Mouse (Mus musculus) spleen, postnatal 4 days (tissue): ENCODE measurements around the gene Scn10a.

Experiments
- DNase-seq, 2 experiments: peaks; one replicate each; pipeline ENCODE4 v3.0.0; 2022; ENCODE audit warnings: low spot score in 2 of 2

Scn10a gene

DNA sequence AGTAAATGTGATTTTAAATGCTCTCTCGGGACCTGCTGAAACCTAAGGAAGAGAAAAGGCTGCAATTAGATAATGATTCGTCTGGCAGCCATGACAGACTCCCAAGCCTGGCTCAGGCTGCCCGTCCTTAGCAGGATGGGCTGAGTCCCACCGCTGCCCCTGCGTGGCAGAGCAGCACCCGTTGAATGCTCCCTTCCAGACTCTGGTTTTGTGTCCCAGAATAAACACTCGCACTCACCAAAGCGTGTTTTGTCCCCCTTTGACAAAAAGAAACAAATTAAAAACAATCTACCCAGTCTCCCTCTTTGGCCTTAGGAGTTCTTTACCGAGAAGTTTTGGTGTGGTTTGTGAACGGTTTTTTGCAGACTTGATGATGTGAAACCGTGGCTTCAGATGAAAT is at the start of gene Scn10a:
Scn10a (minus strand) TSS at position 101 of the 400 bp plus-strand sequence.
- no peak for DNase-seq

DNA sequence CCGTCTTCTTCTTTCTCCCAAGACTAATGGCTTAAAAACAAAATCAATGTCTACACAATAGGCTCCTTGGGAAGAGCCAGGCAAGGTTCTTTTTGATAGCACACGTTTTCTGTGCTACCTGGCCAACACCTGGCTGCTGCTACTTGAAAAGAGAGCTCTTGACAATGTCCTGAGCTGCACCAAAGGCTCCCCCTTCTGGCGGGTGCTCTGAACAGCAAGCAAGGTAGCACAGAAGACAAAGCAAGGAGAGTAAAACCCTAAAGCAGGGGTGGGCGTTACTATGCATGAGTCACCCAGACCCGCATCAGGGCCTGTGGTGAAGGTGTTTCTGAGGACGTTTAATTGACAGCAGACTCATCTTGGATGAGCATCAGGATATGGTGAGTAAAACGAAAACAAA is 49.5 kb upstream of the Scn10a start:
- DNase-seq, result no peak

DNA sequence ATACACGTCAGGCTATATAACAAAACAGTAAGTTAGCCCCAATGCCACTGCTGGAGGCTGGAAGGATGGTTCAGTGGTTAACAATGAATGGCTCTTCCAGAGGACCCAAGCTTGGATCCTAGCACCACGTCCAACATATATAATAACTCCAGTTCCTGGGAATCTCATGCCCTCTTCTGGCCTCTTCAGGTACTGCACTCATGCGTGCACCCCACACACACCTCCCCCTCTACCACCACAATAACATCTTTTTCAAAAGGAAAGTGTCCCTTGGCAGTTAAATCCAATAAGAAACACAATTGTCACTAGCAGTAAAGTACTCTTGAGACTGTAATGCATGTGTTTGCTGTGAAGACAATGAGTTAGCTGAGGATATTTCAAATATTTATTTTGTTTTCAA is 41.1 kb upstream of the Scn10a start:
- DNase-seq, result no peak

DNA sequence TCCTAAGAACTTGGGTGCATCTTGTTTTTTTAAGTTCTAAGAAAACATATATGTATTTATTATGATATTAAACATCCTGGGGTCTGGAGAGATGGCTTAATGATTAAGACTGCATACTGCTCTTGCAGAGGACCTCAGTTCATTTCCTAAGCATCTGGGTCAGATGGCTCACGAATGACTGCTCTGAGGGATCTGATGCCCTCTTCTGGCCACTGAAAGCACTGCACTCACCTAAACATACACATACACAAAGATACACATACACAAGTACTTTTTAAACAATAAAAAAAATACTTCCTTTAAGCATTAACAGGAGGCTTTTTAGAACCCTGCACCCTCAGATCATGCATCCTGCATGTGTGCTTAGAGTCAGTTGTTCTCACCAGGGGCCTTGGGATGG is 40.3 kb upstream of the Scn10a start:
- no peak for DNase-seq

DNA sequence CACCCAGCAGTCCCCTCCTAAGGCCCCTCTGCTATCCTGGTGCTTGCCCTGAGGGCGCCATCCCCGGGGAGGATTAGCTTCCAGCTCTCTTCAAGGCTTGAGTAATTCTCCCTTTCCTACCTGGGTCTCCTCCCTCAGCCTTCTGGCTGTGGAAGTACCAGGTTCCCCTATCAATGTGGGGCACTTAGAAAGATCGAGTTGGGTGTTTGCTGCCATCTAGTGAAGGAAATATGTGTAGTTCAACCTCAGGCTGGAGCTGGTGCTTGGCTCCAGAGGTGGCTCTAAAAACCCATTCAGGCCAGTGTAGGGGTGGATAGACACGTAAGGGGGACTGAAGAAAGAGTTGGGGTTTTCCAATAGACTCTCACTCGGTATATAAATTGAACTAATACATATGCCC is 32.4 kb upstream of the Scn10a start:
- DNase-seq, result no peak

DNA sequence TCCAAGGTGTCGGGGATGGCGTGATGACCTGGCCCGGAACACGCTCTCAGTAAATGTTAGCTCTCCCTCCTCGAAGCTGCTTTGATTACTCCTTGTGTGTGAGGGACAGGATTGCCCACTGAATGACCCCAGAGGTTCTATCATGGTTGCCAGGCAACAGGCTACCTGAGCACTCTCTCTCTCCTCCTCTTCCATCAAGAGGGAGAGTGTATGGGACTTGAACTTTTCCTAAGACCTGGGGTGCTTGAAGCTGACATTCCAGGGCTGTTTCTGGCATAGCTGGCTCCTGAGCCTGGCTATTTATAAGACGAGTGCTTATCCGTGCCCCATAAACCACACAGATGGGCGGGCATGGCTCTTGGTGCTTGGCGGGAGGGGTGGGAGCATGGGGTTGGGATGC is 30.0 kb upstream of the Scn10a start:
- DNase-seq, result no peak

DNA sequence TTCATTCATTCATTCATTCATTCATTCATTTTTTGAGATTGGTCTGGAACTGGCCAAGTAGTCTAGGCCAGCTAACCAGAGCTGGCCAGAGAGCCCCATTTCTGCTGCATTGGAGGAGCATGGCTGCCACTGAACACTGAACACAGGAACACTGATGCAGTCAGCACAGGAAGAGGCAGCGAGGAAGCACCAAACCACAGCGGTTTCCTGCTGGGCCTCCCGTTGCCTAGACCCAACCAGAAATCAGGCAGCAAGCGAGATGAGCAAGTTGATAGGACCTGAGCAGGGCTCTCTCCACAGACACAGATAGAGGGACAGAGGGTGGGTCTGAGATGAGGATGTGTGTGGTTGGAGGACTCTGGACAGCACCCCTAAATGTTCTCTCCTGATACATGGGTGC is 24.8 kb upstream of the Scn10a start:
- DNase-seq, result peak; percentile 50 to 73

DNA sequence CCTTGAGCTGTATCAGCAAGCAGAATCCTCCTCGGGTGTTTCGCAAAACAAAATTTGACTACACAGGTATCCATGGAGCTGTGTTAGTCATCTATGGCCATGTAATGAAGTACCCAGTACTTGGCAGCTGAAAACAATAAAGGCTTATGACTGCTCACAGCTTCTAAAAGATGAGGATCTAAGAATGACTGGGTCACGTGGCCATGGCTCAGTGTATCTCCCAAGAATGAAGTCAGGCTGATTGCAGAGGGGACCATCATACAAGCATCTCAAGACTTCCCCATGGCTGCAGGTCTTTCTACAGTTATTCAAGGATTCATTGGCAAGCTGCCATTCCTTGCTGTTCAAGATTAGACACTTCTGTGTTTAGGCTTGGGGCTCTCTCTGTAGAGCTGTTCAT is 24.2 kb upstream of the Scn10a start:
- no peak for DNase-seq

DNA sequence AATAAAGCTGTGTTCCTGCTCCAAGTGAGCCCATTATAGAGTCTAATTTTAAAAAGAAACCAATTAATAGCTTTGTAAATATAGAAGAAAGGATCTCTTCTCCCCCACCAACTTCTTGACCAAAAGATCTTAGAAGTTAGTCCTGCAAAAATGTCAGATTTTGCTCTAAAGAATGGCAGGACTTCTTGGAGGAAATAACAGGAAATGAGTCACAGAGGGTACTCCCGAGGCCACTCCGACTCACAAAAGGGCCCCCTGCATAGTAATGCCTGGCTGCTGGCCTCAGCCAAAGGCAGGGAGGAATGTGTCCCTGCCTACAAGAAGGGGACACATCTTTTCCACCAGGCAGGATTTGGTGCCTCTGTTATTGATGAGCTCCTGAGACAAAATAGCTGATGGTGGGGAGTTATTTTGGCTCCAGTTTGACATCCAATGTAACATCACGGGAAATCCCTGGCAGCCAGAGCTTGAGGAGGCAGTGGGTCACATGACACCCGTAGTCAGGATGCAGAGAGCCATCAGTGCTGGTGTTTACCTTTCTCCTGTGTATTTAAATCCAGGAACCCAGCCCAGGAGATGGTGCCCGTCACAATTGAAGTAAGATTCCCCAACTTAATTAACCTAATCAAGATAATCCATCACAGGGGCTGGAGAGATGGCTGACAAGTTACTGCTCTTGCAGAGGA is 22.1 kb upstream of the Scn10a start:
- DNase-seq, result no peak

DNA sequence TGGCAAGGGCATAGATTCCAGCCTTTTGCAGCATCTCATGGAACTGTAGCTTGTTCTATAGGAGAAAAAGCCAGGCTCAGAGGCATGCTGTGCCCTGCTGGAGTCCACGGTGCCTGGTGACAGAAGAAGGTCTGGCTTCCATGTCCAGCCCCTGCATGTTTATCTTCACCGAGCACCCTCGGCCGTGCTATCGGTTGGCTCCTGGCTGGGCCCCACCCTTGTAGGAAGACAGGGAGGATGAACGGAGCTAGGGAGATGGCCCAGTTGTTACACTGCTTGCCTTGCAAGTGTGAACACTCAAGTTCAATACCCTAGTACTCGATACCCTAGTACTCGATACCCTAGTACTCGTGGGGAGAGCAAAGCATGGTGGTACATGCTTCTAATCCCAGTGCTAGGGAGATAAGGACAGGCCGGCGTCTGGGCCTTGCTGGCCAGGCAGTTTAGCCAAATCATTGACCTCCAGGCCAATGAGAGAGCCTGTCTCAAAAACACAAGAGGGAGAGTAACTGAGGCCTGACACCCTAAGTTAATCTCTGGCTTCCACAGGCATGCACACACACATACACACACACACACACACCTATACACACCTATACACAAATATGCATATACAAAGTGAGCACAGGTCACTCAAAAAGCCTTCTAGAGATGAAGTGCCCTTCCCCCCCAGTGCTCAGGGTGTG is 9.4 kb upstream of the Scn10a start:
- DNase-seq, result peak in 1 of 2 experiments; percentile 17

DNA sequence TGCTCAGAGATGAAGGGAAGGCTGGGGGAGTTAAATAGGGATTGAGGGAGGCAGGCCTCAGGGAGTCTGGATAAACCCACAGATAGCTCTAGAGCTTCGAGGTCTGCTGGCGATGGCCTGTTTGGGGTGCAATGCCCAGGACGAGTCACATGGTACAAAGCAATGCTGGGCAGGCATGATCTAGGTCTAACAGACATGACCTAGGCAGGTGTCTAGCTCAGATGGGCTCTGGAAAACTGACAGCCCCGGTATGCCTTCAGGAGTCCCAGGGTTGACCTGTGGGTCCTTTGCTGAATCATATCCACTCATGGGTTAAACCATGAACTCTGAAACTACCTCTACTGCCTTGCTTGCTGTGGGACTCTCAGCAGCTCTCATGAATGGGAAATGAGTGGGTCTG is 7.9 kb upstream of the Scn10a start:
- no peak for DNase-seq

DNA sequence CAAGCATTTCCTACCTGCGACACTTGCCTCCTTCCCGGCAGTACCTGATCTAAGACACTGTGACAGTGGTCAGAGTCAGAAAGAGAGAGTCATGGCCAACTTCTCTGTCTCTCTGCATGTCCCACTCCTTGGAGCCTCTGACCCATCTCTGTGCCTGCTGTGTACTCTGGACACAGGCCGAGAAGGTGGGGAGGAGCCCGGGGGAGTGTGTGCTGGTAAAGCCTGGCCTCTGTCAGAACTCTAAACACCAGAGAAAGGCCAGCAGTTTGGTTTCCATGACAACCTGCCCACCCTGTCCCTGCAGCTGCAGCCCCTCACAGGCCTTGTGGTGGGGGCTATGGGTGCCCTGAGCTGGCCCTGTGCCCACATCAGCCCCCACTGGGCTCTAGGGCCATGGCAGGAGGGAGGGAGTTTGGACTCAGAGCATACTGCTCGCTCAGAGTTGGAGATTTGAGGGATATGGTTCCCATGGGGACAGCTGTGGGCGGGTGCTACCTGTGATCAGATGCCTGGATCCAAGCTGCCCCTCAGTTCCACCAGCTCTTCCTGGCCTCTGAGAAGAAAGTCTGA is 6.3 kb upstream of the Scn10a start:
- DNase-seq, result no peak

DNA sequence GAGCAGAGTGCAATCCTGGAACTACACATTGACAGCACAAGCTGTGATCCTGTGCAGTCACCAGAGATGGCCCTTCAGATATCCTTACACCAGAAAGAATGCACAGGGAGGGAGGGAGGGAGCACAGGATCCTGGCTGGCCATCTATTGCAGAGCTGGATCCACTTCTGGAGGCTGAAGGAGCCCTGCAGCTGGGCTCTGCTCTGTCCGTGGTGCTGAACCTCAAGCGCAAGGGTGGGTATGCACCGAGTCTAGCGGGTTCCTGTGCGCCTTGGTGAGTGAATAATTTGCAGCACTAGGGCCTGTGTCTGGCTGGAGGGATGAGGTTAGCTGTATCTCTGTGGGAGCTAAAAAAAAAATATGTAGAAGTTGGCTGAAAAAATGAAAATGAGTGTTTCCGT is 12.4 kb downstream of the Scn10a start:
- peak; percentile 31 to 72 for DNase-seq

DNA sequence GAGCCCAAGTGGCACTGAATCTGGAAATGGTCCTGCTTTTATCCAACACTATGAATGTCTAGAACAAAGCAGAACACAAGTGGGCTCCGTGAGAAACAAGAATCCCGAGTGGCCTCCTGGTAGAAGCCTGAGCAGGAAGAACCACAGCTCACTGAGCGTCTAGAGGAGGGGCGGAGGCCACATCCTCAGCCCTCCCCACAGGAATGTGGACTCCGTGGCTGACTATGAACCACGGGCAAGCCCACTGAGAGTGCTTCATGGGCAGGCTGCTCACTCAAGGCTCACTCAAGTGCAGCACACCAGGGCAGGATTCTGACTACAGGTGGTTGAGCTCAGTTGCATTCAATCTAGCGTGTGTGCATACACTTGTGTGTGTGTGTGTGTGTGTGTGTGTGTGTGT is 27.6 kb downstream of the Scn10a start:
- no peak for DNase-seq

DNA sequence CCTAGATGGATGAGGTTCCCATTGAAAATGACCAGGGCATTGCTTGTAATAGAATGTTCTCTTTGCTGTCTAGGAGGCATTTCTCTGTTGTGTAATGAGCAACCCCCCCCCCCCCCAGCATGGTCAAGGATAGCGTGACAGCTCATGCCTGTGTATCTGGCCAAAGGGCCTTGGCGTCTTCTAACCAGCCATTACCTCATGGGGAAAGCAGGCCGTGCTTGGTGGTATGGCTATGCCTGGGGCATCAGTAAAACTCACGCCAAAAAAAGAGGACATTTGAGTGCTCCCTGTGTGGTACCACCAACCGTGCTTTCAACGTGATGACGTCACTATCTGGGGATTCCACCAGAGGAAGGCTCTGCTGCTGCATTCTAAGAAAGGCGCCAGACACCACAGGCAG is 28.1 kb downstream of the Scn10a start:
- no peak for DNase-seq

DNA sequence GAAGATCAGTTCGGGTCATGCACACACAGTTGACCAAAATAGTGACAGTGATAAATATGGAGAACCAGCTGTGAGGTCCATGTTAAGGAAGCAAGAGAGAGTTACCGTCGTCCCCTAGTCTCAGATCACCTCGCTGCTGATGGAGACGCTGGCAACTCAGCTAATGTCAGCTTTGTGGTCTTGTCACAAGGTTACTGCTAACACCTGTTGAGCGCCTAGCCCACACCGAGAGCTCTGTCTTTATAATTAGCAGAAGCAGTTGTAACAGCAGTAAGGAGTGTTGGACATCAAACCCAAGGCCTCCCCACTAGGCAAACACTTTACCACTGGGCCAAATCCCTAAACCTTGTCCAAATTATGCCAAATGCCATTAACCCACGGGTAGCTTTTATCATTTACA is 31.2 kb downstream of the Scn10a start:
- DNase-seq, result no peak

DNA sequence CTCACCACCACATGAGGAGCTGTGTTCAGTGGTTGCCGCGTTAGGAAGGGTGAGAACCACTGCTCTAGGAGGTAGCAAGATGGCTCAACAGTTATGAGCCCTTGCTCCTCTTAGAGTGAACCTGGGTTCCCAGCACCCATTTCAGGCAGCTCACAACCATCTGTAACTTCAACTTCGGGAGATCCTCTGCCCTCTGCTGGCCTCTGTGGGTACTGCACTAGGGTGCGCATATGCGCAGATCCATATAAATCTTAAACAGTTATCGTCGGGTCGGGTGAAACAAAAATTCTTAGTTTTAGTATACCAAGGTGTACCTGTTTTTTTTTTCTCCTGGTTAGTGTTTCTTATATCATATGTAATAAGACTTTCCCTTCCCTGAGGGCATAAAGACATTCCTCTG is 32.9 kb downstream of the Scn10a start:
- peak; percentile 18 to 65 for DNase-seq

DNA sequence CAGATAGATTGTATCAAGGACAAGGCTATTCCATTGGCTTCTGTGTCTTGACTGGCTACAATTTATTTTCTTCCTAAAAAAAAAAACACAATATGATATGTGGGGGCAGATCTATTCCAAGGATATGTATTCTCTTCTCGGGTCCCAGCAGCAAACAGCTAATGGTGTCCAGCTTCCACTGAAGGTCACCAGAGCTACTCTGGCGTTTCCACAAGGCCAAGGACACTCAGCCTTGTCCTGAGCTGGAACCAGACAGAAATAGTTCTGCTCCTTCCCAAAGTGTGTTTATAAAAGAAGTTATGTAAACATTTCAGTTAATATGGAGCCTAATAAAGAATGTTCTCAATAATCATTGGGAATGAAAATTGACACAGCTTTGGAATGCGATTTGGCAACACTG is 38.2 kb downstream of the Scn10a start:
- DNase-seq, result no peak

DNA sequence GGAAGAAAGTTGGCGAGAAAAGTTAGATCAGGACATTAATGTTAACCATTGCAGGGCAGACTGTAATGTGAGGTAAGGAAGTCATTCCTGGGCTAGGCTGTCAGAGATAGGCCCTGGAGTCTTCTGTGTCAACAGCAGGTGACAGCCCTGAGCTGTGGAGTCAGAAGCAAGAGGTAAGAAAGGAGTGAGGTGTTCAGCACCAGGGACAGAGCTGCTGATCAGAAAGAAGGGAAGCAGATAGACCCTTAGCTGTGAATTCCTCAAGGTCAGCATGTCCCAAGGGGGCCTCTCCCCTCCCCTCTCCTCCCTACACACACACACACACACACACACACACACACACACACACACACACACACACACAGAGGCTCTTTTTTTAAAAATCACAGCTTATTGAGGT is 55.0 kb downstream of the Scn10a start:
- DNase-seq, result no peak

DNA sequence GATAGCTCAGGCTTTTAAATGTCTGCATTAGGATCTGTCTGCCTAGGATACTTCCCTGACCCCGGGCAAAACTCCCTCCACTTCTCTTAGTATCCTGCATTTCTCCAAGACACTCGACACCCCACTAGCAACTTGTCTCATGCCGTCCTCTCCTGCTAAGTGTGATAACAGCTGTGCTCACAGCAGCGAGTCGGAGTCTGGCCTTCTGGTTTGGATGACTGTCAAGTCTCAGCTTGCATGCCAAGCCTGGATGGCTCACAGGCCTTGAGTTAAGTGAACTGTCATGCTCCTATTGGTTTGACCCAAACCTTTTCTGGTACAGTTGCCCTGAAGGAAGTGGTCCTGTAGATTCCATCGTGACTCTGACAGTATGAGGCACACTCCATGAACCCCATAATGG is 63.0 kb downstream of the Scn10a start:
- DNase-seq, result no peak

DNA sequence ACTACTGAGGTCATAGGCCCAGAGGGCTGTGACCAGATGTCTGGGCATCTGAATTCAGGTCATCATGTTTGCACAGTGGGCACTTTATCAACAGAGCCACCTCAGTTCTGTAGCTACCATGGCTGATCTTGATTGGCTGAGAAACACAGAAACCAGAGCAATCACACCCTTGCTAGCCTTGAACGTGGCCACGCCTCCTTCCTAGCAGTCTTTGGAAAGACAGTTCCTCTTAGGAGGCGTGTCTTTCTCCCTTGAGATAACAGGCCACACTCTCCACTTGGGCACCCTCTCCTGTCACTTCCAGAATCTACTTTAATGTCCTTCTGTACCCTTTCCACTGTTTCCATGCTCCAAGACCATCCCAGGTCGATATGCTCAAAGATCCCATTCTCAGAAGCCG is 65.4 kb downstream of the Scn10a start:
- DNase-seq, result no peak

DNA sequence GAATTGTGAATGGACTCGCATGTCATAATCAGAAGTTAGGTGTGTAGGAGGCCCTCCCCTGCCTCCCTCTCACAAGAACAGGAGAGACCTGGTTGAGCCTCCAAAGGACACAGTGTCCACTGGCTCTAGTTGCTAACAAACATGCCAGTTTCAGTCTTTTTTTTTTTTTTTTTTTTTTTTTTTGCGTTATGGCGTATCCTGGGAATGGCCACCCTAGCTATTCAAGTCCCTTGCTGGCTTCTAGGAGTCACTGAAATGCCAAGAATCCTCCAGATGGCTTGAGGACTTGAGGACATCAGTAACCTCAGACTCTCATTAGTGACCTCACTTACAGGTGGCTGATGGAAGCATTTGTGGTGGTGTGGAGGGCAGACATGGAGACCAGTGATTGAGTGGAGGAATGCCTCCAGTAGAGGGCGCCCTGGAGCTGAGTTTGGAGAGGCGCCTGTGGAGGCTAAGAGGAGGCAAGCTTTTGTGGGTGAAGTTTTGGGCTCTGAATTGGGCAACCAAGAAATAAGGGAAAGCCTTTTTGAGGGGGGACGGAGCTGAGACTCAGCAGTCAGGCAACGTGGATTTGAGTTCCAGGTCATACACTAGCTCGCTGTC is 72.1 kb downstream of the Scn10a start:
- DNase-seq, result peak; percentile 45 to 84

DNA sequence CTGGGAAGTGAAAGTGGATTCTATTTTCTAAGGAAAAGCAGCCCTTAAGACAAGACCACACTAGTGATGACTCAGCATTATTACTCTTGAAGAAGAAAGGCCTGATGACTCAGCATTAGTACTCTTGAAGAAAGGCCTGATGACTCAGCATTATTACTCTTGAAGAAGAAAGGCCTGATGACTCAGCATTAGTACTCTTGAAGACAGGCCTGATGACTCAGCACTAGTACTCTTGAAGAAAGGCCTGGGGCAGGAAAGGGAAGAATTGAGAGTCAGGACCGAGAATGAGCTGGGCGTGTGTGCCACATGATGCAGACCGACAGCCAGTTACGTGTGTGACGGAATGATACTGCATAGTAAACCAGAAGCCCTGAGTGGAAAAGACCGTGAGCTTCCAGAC is 77.1 kb downstream of the Scn10a start:
- DNase-seq, result no peak
